Mouse (Mus musculus) megakaryocyte, embryonic 14.5 days (primary cell): ENCODE data around the gene Def8. TPM values are rescaled to one million over a fixed set of nuclear protein-coding genes. Genes with fewer than 3 reads are reported as not detected.
"Not testable (repeated sequence)": the region's sequence is repeated elsewhere in the genome, so short reads cannot be mapped to it uniquely, and the experiment has no call there.

Source experiments
- H3K27me3 ChIP-seq: replicated peaks from 2 replicates; pipeline ENCODE3; 2012; ENCODE audit warnings: inconsistent platforms
- H3K36me3 ChIP-seq: replicated peaks from 2 replicates; pipeline ENCODE3; 2012; ENCODE audit warnings: low read length, inconsistent platforms, mixed read lengths
- H3K4me1 ChIP-seq: 2 replicates; pipeline ENCODE4 v1.6.1; 2012; ENCODE audit warnings: inconsistent platforms
- H3K4me3 ChIP-seq: replicated peaks from 2 replicates; pipeline ENCODE3; 2012; ENCODE audit warnings: moderate library complexity, mild to moderate bottlenecking, inconsistent platforms
- H3K9me3 ChIP-seq: 2 replicates; pipeline ENCODE4 v1.6.1; 2012; ENCODE audit warnings: inconsistent platforms
- FLI1 ChIP-seq: IDR thresholded peaks from 2 replicates; pipeline ENCODE4 v1.6.1; 2012; ENCODE audit warnings: low read length, inconsistent platforms, mixed read lengths
- GATA1 ChIP-seq: IDR thresholded peaks from 3 replicates; pipeline ENCODE4 v1.6.1; 2012; ENCODE audit warnings: mixed read lengths, low read length, inconsistent platforms, borderline replicate concordance
- polyA plus RNA-seq: library from polyadenylated mRNA; stranded (reverse); fragments of >175 nt; gene quantifications from 2 replicates; pipeline ENCODE4 v1.2.3, GENCODE M21; 2012; ENCODE audit warnings: low replicate concordance; ENCODE audit not compliant: insufficient read depth

Gene Def8
- polyA plus RNA-seq, 1 experiment, result 20.7 TPM

- Histone ChIP-seq H3K27me3 (no peaks in the 10 kb centered on the region), H3K4me1 (peaks cover 92% of the 10 kb centered on the region), H3K9me3 (no peaks in the 10 kb centered on the region), H3K4me3 (no peak overlapping the region), H3K36me3 (peaks cover 85% of the 10 kb centered on the region)
- TF ChIP-seq GATA1 (no peak), FLI1 (no peak)
Observed at GRCm38 (mm10) chr8:123452149-123452548, 28.8 kb downstream of the Def8 start.

GRCm38 (mm10) chr8:123453291-123453690, 30.0 kb downstream of the Def8 start:
- Histone ChIP-seq H3K27me3 (no peaks in the 10 kb centered on the region), H3K36me3 (peaks cover 87% of the 10 kb centered on the region), H3K9me3 (no peaks in the 10 kb centered on the region), H3K4me3 (no peak overlapping the region), H3K4me1 (peaks cover 88% of the 10 kb centered on the region)
- TF ChIP-seq FLI1 (no peak), GATA1 (no peak)

GRCm38 (mm10) chr8:123453951-123454350, 30.6 kb downstream of the Def8 start:
- Histone ChIP-seq H3K4me3 (peak overlapping the region; percentile 86), H3K4me1 (peaks cover 85% of the 10 kb centered on the region), H3K27me3 (no peaks in the 10 kb centered on the region), H3K36me3 (peaks cover 87% of the 10 kb centered on the region), H3K9me3 (no peaks in the 10 kb centered on the region)
- TF ChIP-seq FLI1 (no peak), GATA1 (no peak)

GRCm38 (mm10) chr8:123454559-123454958, 31.2 kb downstream of the Def8 start:
- Histone ChIP-seq H3K4me3 (peak overlapping the region; percentile 86), H3K36me3 (peaks cover 88% of the 10 kb centered on the region), H3K9me3 (no peaks in the 10 kb centered on the region), H3K4me1 (peaks cover 86% of the 10 kb centered on the region), H3K27me3 (no peaks in the 10 kb centered on the region)
- TF ChIP-seq FLI1, result no peak
- peak; percentile 39; the same call in 1 of the 3 replicates for TF ChIP-seq GATA1

GRCm38 (mm10) chr8:123463651-123464050, 40.3 kb downstream of the Def8 start:
- H3K36me3 ChIP-seq, result peaks cover 71% of the 10 kb centered on the region
- H3K4me1 ChIP-seq, result peaks cover 42% of the 10 kb centered on the region
- H3K27me3 ChIP-seq, result no peaks in the 10 kb centered on the region
- TF ChIP-seq GATA1, result no peak
- no peak for TF ChIP-seq FLI1
- no peak overlapping the region for H3K4me3 ChIP-seq
- H3K9me3 ChIP-seq, result peaks cover 6% of the 10 kb centered on the region; the same call in 1 of the 2 replicates

- no peak for TF ChIP-seq GATA1
- Histone ChIP-seq H3K27me3 (no peaks in the 10 kb centered on the region), H3K4me1 (peaks cover 46% of the 10 kb centered on the region), H3K9me3 (peaks cover 6% of the 10 kb centered on the region; the same call in 1 of the 2 replicates), H3K4me3 (no peak overlapping the region), H3K36me3 (peaks cover 34% of the 10 kb centered on the region)
Observed at GRCm38 (mm10) chr8:123467476-123467875, 44.1 kb downstream of the Def8 start.

- H3K36me3 ChIP-seq, H3K27me3 ChIP-seq: not testable (repeated sequence)
- peaks cover 46% of the 10 kb centered on the region for H3K4me1 ChIP-seq
Observed at GRCm38 (mm10) chr8:123472991-123473390, 49.7 kb downstream of the Def8 start.

GRCm38 (mm10) chr8:123474549-123474948, 51.2 kb downstream of the Def8 start:
- not testable (repeated sequence) for H3K36me3 ChIP-seq, H3K27me3 ChIP-seq, H3K4me3 ChIP-seq, H3K9me3 ChIP-seq
- H3K4me1 ChIP-seq, result peaks cover 52% of the 10 kb centered on the region

More at GRCm38 (mm10) chr8:123472991-123473390, 49.7 kb downstream of the Def8 start:
- not testable (repeated sequence) for H3K9me3 ChIP-seq, H3K4me3 ChIP-seq

- H3K36me3 ChIP-seq, result peaks cover 21% of the 10 kb centered on the region
- no peak for TF ChIP-seq GATA1
- no peaks in the 10 kb centered on the region for H3K9me3 ChIP-seq
- no peaks in the 10 kb centered on the region for H3K27me3 ChIP-seq
- H3K4me3 ChIP-seq, result peak overlapping the region; percentile 97
- peaks cover 59% of the 10 kb centered on the region for H3K4me1 ChIP-seq
Observed at GRCm38 (mm10) chr8:123476911-123477736, 53.8 kb downstream of the Def8 start.

- Histone ChIP-seq H3K4me1 (peaks cover 59% of the 10 kb centered on the region), H3K36me3 (peaks cover 28% of the 10 kb centered on the region), H3K4me3 (peak within 1 kb of the TSS; percentile 97), H3K9me3 (no peaks in the 10 kb centered on the region), H3K27me3 (no peaks in the 10 kb centered on the region)
- TF ChIP-seq GATA1 (no peak), FLI1 (no peak)
Observed at GRCm38 (mm10) chr8:123477737-123478258, 54.5 kb downstream of the Def8 start, which contains the start of gene Afg3l1. Gene Afg3l1 (plus strand): TSS chr8:123477903.
